Mouse (Mus musculus): ENCODE results near the gene Gm20906.
"Not testable (repeated sequence)": the region's sequence is repeated elsewhere in the genome, so short reads cannot be mapped to it uniquely, and the experiment has no call there.

Gm20906 gene

GRCm38 (mm10) chrY:87550666-87551065 lies at the start of gene Gm20906:
Gene Gm20906 (plus strand): TSS chrY:87550966.
- not testable (repeated sequence) for DNase-seq (ENCODE audit: low read depth, low spot score)

Measured in mesoderm, embryonic 11.5 days (tissue).